Mouse (Mus musculus) stomach, embryonic 14.5 days (tissue): ENCODE results near the gene Dnal4. TPM values are rescaled to one million over a fixed set of nuclear protein-coding genes. Genes with fewer than 3 reads are reported as not detected.
A peak's percentile ranks its signal among the peaks of the same experiment; 100 is the strongest.
"Not testable (repeated sequence)": the region's sequence is repeated elsewhere in the genome, so short reads cannot be mapped to it uniquely, and the experiment has no call there.

Experiments used
- ATAC-seq: fragments of 200-750 bp; cut with Nextera tagmentation; 2 replicates; pipeline ENCODE4 v1.8.0; 2017; ENCODE audit warnings: low read depth, moderate TSS enrichment; ENCODE audit not compliant: insufficient number of reproducible peaks, insufficient read depth, low FRiP score
- H3K27ac ChIP-seq: fragments of 300-500 bp; sonication (generic); 2 replicates; pipeline ENCODE4 v1.5.1; 2014; ENCODE audit warnings: mild to moderate bottlenecking, low read length, moderate library complexity, mixed read lengths
- H3K27me3 ChIP-seq: fragments of 300-500 bp; sonication (generic); 2 replicates; pipeline ENCODE4 v1.6.1; 2014; ENCODE audit warnings: low read length, control low read depth, mixed read lengths; ENCODE audit not compliant: control insufficient read depth, insufficient read depth
- H3K36me3 ChIP-seq: fragments of 300-500 bp; sonication (generic); 2 replicates; pipeline ENCODE4 v1.6.1; 2014; ENCODE audit warnings: mild to moderate bottlenecking, control low read depth, low read length, moderate library complexity, mixed read lengths; ENCODE audit not compliant: control insufficient read depth, insufficient read depth
- H3K4me1 ChIP-seq: fragments of 300-500 bp; sonication (generic); 2 replicates; pipeline ENCODE4 v1.6.1; 2014; ENCODE audit warnings: low read length, control low read depth, mixed read lengths; ENCODE audit not compliant: control insufficient read depth, insufficient read depth
- H3K4me2 ChIP-seq: fragments of 300-500 bp; sonication (generic); replicated peaks from 2 replicates; pipeline ENCODE4 v1.6.1; 2014; ENCODE audit warnings: low read depth, low read length, control low read depth
- H3K4me3 ChIP-seq: fragments of 300-500 bp; sonication (generic); 2 replicates; pipeline ENCODE4 v1.5.1; 2014; ENCODE audit warnings: low read depth, low read length, control low read depth
- H3K9ac ChIP-seq: fragments of 300-500 bp; sonication (generic); replicated peaks from 2 replicates; pipeline ENCODE4 v1.6.1; 2014; ENCODE audit warnings: low read depth, mild to moderate bottlenecking, control low read depth, low read length, moderate library complexity, mixed read lengths
- H3K9me3 ChIP-seq: fragments of 300-500 bp; sonication (generic); 2 replicates; pipeline ENCODE4 v1.6.1; 2016; ENCODE audit warnings: low read depth, low read length, control low read depth; ENCODE audit not compliant: control insufficient read depth
- WGBS: fragments of 180-500 bp; shearing (Covaris S2); extraction: QIAGEN DNeasy Blood & Tissue Kit; methylation state at CpG from one replicate; pipeline ENCODE4 v1.1.7; 2014; 5-methylcytosine and 5-hydroxymethylcytosine counted together
- polyA plus RNA-seq: library from polyadenylated mRNA; unstranded; fragments of >200 nt; fragmentation: Nextera tagmentation; extraction: Ambion mirVana; gene quantifications from 2 replicates; pipeline ENCODE4 v1.2.1, GENCODE M21; 2014

Gene Dnal4
- polyA plus RNA-seq, 1 experiment from 2014 or later, result 60.7 TPM

- H3K27me3 ChIP-seq, result no peaks in the 10 kb centered on the region
- no peak overlapping the region for H3K4me2 ChIP-seq
- no peaks in the 10 kb centered on the region for H3K4me1 ChIP-seq
- 35% methylated on average over 8 of the region's 8 CpGs for WGBS
- no peak overlapping the region for H3K9ac ChIP-seq
- no peak overlapping the region for H3K27ac ChIP-seq
- ATAC-seq, result no peak
- H3K9me3 ChIP-seq, result peaks cover 4% of the 10 kb centered on the region; the same call in 1 of the 2 replicates
- no peak overlapping the region for H3K4me3 ChIP-seq
- no peaks in the 10 kb centered on the region for H3K36me3 ChIP-seq
Measured at GRCm38 (mm10) chr15:79813666-79814258, 36.1 kb upstream of the Dnal4 start.

DNA sequence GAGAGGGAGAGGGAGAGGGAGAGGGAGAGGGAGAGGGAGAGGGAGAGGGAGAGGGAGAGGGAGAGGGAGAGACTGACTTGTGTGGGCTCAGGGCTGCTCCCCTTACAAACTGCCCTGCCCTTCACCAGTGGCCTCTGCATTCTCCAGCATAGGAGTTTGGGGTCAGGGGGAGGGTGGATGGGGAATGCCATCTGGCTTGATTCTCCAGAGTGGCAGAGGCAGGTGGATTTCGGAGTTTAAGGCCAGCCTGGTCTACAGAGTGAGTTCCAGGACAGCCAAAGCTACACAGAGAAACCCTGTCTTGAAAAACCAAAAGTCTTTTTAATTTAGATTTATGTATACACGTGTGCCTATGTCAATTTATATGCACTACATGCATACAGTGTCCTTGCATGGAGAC lies 35.2 kb upstream of the Dnal4 start:
- WGBS, result 58% methylated on average over 2 of the region's 2 CpGs
- H3K36me3 ChIP-seq, H3K4me3 ChIP-seq, H3K4me2 ChIP-seq, H3K9me3 ChIP-seq, H3K4me1 ChIP-seq, H3K27me3 ChIP-seq, ATAC-seq, H3K27ac ChIP-seq, H3K9ac ChIP-seq: not testable (repeated sequence)

GRCm38 (mm10) chr15:79810997-79811396 lies 33.3 kb upstream of the Dnal4 start:
- WGBS, result 61% methylated on average over 4 of the region's 4 CpGs
- Histone ChIP-seq H3K9ac (no peak overlapping the region), H3K27ac (no peak overlapping the region), H3K9me3 (no peaks in the 10 kb centered on the region), H3K4me3 (no peak overlapping the region), H3K27me3 (peaks cover 3% of the 10 kb centered on the region; the same call in 1 of the 2 replicates), H3K4me1 (no peaks in the 10 kb centered on the region), H3K36me3 (no peaks in the 10 kb centered on the region), H3K4me2 (no peak overlapping the region)
- ATAC-seq, result no peak

- H3K27ac ChIP-seq, result no peak overlapping the region
- no peaks in the 10 kb centered on the region for H3K9me3 ChIP-seq
- no peak overlapping the region for H3K4me2 ChIP-seq
- H3K27me3 ChIP-seq, result peaks cover 6% of the 10 kb centered on the region; the same call in 1 of the 2 replicates
- ATAC-seq, result no peak
- WGBS, result 57% methylated on average over 3 of the region's 3 CpGs
- no peaks in the 10 kb centered on the region; the same call in 1 of the 2 replicates for H3K4me1 ChIP-seq
- no peak overlapping the region for H3K9ac ChIP-seq
- no peak overlapping the region for H3K4me3 ChIP-seq
- no peaks in the 10 kb centered on the region for H3K36me3 ChIP-seq
Measured at GRCm38 (mm10) chr15:79810061-79810460, 32.4 kb upstream of the Dnal4 start.

- Histone ChIP-seq H3K4me2 (no peak overlapping the region), H3K4me3 (no peak overlapping the region), H3K9ac (no peak overlapping the region), H3K36me3 (no peaks in the 10 kb centered on the region), H3K27ac (no peak overlapping the region), H3K4me1 (peaks cover 3% of the 10 kb centered on the region; the same call in 1 of the 2 replicates), H3K9me3 (no peaks in the 10 kb centered on the region), H3K27me3 (peaks cover 12% of the 10 kb centered on the region)
- 56% methylated on average over 5 of the region's 5 CpGs for WGBS
- no peak for ATAC-seq
Measured at GRCm38 (mm10) chr15:79808658-79809057, 31.0 kb upstream of the Dnal4 start.

- no peak for ATAC-seq
- Histone ChIP-seq H3K27me3 (peaks cover 17% of the 10 kb centered on the region), H3K9ac (no peak overlapping the region), H3K9me3 (no peaks in the 10 kb centered on the region), H3K4me3 (no peak overlapping the region), H3K4me1 (peaks cover 4% of the 10 kb centered on the region; the same call in 1 of the 2 replicates), H3K27ac (no peak overlapping the region), H3K4me2 (no peak overlapping the region), H3K36me3 (no peaks in the 10 kb centered on the region)
- WGBS, result 31% methylated on average over 5 of the region's 5 CpGs
Measured at GRCm38 (mm10) chr15:79808114-79808513, 30.5 kb upstream of the Dnal4 start.

DNA sequence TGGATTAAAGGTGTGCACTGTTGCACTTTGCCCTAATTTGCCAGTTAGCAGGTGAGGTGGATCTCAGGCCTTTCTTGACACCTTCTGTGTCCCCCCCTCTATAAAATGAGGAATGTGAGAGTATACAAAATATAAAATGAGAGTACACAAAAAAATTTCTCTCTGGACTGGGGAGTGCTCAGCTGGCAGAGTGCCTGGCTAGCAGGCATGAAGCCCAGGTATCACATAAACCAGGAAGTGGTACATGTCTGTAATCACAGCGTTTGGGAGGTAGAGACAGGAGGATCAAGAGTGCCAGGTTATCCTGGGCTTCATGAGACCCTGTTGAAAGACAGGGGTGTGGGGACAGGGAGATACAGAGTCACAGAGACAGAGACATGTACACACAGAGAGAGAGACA lies 29.4 kb upstream of the Dnal4 start:
- Histone ChIP-seq H3K4me1 (peaks cover 4% of the 10 kb centered on the region; the same call in 1 of the 2 replicates), H3K36me3 (no peaks in the 10 kb centered on the region), H3K27ac (no peak overlapping the region), H3K4me3 (no peak overlapping the region), H3K4me2 (no peak overlapping the region), H3K9me3 (no peaks in the 10 kb centered on the region), H3K27me3 (peaks cover 27% of the 10 kb centered on the region), H3K9ac (no peak overlapping the region)
- ATAC-seq, result no peak
- 24% methylated on average over 1 of the region's 1 CpGs for WGBS

DNA sequence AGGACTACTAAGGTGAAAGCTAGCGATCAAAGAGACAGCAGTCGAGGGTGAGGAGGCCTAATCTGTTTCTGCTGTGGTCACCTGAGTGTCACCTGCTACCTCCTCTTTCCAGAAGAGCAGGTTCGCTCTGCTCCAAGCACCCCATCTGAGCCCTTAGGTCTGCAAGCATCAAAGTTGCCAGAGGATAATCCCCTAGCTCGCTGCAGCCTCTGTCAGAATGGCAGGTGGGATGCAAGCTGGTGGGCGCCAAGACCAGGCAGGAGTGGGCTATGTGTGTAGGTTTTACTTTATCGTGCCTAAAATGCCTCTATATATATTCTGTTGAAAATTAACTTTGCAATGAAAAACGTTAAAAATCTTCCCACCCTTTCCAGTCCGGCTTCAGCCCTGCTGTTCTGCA lies 27.6 kb upstream of the Dnal4 start:
- H3K36me3 ChIP-seq, result no peaks in the 10 kb centered on the region
- H3K27ac ChIP-seq, result no peak overlapping the region
- no peaks in the 10 kb centered on the region for H3K9me3 ChIP-seq
- H3K4me1 ChIP-seq, result peaks cover 4% of the 10 kb centered on the region; the same call in 1 of the 2 replicates
- no peak for ATAC-seq
- H3K4me2 ChIP-seq, result peak overlapping the region; percentile 71
- no peak overlapping the region for H3K4me3 ChIP-seq
- H3K27me3 ChIP-seq, result peaks cover 27% of the 10 kb centered on the region
- H3K9ac ChIP-seq, result no peak overlapping the region
- WGBS, result 26% methylated on average over 8 of the region's 8 CpGs
